Mouse (Mus musculus): ENCODE measurements at regions not wholly inside any gene's neighbourhood (a gene's known extent, or its start where the extent isn't known, plus 50 kb on each side); places are given as distances from the start of the nearest gene placed in this dataset.

DNA sequence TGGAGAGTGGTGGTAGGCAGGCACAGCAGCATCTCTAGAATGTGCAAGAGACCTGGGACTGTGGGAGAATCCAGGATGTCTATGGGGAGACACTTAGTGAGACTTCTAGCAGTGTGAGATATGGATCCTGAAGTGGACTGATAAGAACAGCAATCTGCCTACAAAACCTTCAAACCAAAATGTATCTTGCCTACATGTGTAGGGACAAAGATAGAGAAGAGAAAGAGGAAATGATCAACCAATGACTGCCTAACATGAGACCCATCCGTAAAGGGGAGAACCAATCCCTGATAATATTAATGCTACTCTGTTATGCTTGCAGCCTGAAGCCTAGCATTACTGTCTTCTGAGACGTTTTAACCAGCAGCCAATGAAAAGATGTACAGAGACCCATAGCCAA lies 706.6 kb upstream of the Htr2c start:
- TF ChIP-seq CTCF (IDR thresholded peaks at IDR 0.05; ENCODE audit: low read depth, low read length) (no peak), GATA1 (IDR thresholded peaks at IDR 0.05; ENCODE audit: borderline replicate concordance, low read length) (no peak)
